Mouse (Mus musculus) stomach, embryonic 15.5 days (tissue): ENCODE results near the gene Hmgb1. TPM values are rescaled to one million over a fixed set of nuclear protein-coding genes. Genes with fewer than 3 reads are reported as not detected.

Source experiments
- ATAC-seq: fragments of 200-750 bp; cut with Nextera tagmentation; 2 replicates; pipeline ENCODE4 v1.8.0; 2017; ENCODE audit warnings: low read depth, moderate number of reproducible peaks, moderate TSS enrichment; ENCODE audit not compliant: insufficient read depth, low FRiP score
- H3K27ac ChIP-seq: fragments of 300-500 bp; sonication (generic); 2 replicates; pipeline ENCODE4 v1.5.1; 2015; ENCODE audit warnings: mild to moderate bottlenecking, inconsistent platforms
- H3K27me3 ChIP-seq: fragments of 300-500 bp; sonication (generic); replicated peaks from 2 replicates; pipeline ENCODE4 v1.6.1; 2015; ENCODE audit warnings: inconsistent platforms
- H3K36me3 ChIP-seq: fragments of 300-500 bp; sonication (generic); 2 replicates; pipeline ENCODE4 v1.6.1; 2015; ENCODE audit warnings: inconsistent platforms
- H3K4me1 ChIP-seq: fragments of 300-500 bp; sonication (generic); 2 replicates; pipeline ENCODE4 v1.6.1; 2015; ENCODE audit warnings: inconsistent platforms
- H3K4me2 ChIP-seq: fragments of 300-500 bp; sonication (generic); 2 replicates; pipeline ENCODE4 v1.6.1; 2015; ENCODE audit warnings: mild to moderate bottlenecking, inconsistent platforms
- H3K4me3 ChIP-seq: fragments of 300-500 bp; sonication (generic); replicated peaks from 2 replicates; pipeline ENCODE4 v1.5.1; 2015; ENCODE audit warnings: inconsistent platforms
- H3K9ac ChIP-seq: fragments of 300-500 bp; sonication (generic); 2 replicates; pipeline ENCODE4 v1.6.1; 2015; ENCODE audit warnings: inconsistent platforms
- H3K9me3 ChIP-seq: fragments of 300-500 bp; sonication (generic); 2 replicates; pipeline ENCODE4 v1.6.1; 2016; ENCODE audit warnings: inconsistent platforms
- WGBS: fragments of 180-500 bp; shearing (Covaris S2); methylation state at CpG from one replicate; pipeline ENCODE4 v1.1.7; 2015; 5-methylcytosine and 5-hydroxymethylcytosine counted together
- polyA plus RNA-seq: library from polyadenylated mRNA; unstranded; fragments of >200 nt; fragmentation: Nextera tagmentation; extraction: Ambion mirVana; gene quantifications from 2 replicates; pipeline ENCODE4 v1.2.1, GENCODE M21; 2015

The Hmgb1 gene
- polyA plus RNA-seq, 1 experiment from 2014 or later, result 1,237 TPM

- Histone ChIP-seq H3K4me2 (no peak overlapping the region), H3K27ac (no peak overlapping the region), H3K9ac (no peak overlapping the region), H3K27me3 (no peaks in the 10 kb centered on the region), H3K36me3 (no peaks in the 10 kb centered on the region), H3K4me3 (no peak overlapping the region), H3K9me3 (no peaks in the 10 kb centered on the region), H3K4me1 (peaks cover 7% of the 10 kb centered on the region)
- 76% methylated on average over 3 of the region's 3 CpGs for WGBS
- no peak for ATAC-seq
Observed at GRCm38 (mm10) chr5:149009111-149009510, 175.2 kb downstream of the Hmgb1 start.

- no peak overlapping the region; the same call in 1 of the 2 replicates for H3K9ac ChIP-seq
- no peaks in the 10 kb centered on the region for H3K36me3 ChIP-seq
- ATAC-seq, result peak; percentile 6; the same call in 1 of the 2 replicates
- peak overlapping the region; percentile 80 for H3K27ac ChIP-seq
- 45% methylated on average over 5 of the region's 5 CpGs for WGBS
- H3K9me3 ChIP-seq, result no peaks in the 10 kb centered on the region
- H3K4me1 ChIP-seq, result peaks cover 12% of the 10 kb centered on the region
- H3K4me3 ChIP-seq, result peak overlapping the region; percentile 11; the same call in 1 of the 2 replicates
- peak overlapping the region; percentile 68 for H3K4me2 ChIP-seq
- no peaks in the 10 kb centered on the region for H3K27me3 ChIP-seq
Observed at GRCm38 (mm10) chr5:149007295-149007646, 177.0 kb downstream of the Hmgb1 start.

GRCm38 (mm10) chr5:149006362-149007294 is 177.7 kb downstream of the Hmgb1 start:
- Histone ChIP-seq H3K4me3 (peak overlapping the region; percentile 23), H3K9ac (peak overlapping the region; percentile 14; the same call in 1 of the 2 replicates), H3K27ac (peak overlapping the region; percentile 80), H3K27me3 (no peaks in the 10 kb centered on the region), H3K9me3 (no peaks in the 10 kb centered on the region), H3K4me2 (peak overlapping the region; percentile 68), H3K36me3 (no peaks in the 10 kb centered on the region), H3K4me1 (peaks cover 12% of the 10 kb centered on the region)
- WGBS, result 10% methylated on average over 26 of the region's 26 CpGs
- ATAC-seq, result peak; percentile 78

GRCm38 (mm10) chr5:149005701-149006361 is 178.5 kb downstream of the Hmgb1 start:
- peak overlapping the region; percentile 23; the same call in 1 of the 2 replicates for H3K4me3 ChIP-seq
- H3K27me3 ChIP-seq, result no peaks in the 10 kb centered on the region
- no peaks in the 10 kb centered on the region for H3K9me3 ChIP-seq
- no peak overlapping the region for H3K9ac ChIP-seq
- ATAC-seq, result no peak
- peak overlapping the region; percentile 78 for H3K27ac ChIP-seq
- 57% methylated on average over 9 of the region's 9 CpGs for WGBS
- peak overlapping the region; percentile 68 for H3K4me2 ChIP-seq
- H3K36me3 ChIP-seq, result no peaks in the 10 kb centered on the region
- peaks cover 12% of the 10 kb centered on the region for H3K4me1 ChIP-seq

GRCm38 (mm10) chr5:149005083-149005482 is 179.2 kb downstream of the Hmgb1 start:
- H3K9me3 ChIP-seq, result no peaks in the 10 kb centered on the region
- H3K9ac ChIP-seq, result no peak overlapping the region
- no peak overlapping the region for H3K4me2 ChIP-seq
- no peak overlapping the region for H3K4me3 ChIP-seq
- no peak for ATAC-seq
- H3K36me3 ChIP-seq, result no peaks in the 10 kb centered on the region
- no peak overlapping the region for H3K27ac ChIP-seq
- 43% methylated on average over 9 of the region's 9 CpGs for WGBS
- no peaks in the 10 kb centered on the region for H3K27me3 ChIP-seq
- H3K4me1 ChIP-seq, result peaks cover 12% of the 10 kb centered on the region

- H3K9ac ChIP-seq, result no peak overlapping the region
- no peaks in the 10 kb centered on the region for H3K27me3 ChIP-seq
- 40% methylated on average over 2 of the region's 2 CpGs for WGBS
- H3K4me1 ChIP-seq, result peaks cover 12% of the 10 kb centered on the region
- H3K27ac ChIP-seq, result no peak overlapping the region
- no peaks in the 10 kb centered on the region for H3K36me3 ChIP-seq
- no peak overlapping the region for H3K4me2 ChIP-seq
- no peak overlapping the region for H3K4me3 ChIP-seq
- no peak for ATAC-seq
- no peaks in the 10 kb centered on the region for H3K9me3 ChIP-seq
Observed at GRCm38 (mm10) chr5:149003137-149003536, 181.2 kb downstream of the Hmgb1 start.

GRCm38 (mm10) chr5:149002803-149003115 is 181.5 kb downstream of the Hmgb1 start:
- no peaks in the 10 kb centered on the region for H3K27me3 ChIP-seq
- 68% methylated on average over 6 of the region's 6 CpGs for WGBS
- no peaks in the 10 kb centered on the region for H3K9me3 ChIP-seq
- peak overlapping the region; percentile 11; the same call in 1 of the 2 replicates for H3K4me2 ChIP-seq
- peak overlapping the region; percentile 73; the same call in 1 of the 2 replicates for H3K27ac ChIP-seq
- no peaks in the 10 kb centered on the region for H3K36me3 ChIP-seq
- no peak for ATAC-seq
- H3K9ac ChIP-seq, result no peak overlapping the region
- H3K4me3 ChIP-seq, result no peak overlapping the region
- peaks cover 12% of the 10 kb centered on the region for H3K4me1 ChIP-seq

GRCm38 (mm10) chr5:149002034-149002802 is 182.1 kb downstream of the Hmgb1 start:
- Histone ChIP-seq H3K4me1 (peaks cover 9% of the 10 kb centered on the region), H3K4me2 (peak overlapping the region; percentile 11; the same call in 1 of the 2 replicates), H3K27ac (peak overlapping the region; percentile 73), H3K27me3 (no peaks in the 10 kb centered on the region), H3K9ac (no peak overlapping the region), H3K36me3 (no peaks in the 10 kb centered on the region), H3K9me3 (no peaks in the 10 kb centered on the region), H3K4me3 (no peak overlapping the region)
- ATAC-seq, result no peak
- 44% methylated on average over 20 of the region's 20 CpGs for WGBS

GRCm38 (mm10) chr5:148999802-149000201 is 184.5 kb downstream of the Hmgb1 start:
- Histone ChIP-seq H3K27me3 (no peaks in the 10 kb centered on the region), H3K4me3 (no peak overlapping the region), H3K27ac (no peak overlapping the region), H3K9ac (no peak overlapping the region), H3K4me2 (no peak overlapping the region), H3K4me1 (peaks cover 6% of the 10 kb centered on the region; the same call in 1 of the 2 replicates), H3K36me3 (no peaks in the 10 kb centered on the region), H3K9me3 (no peaks in the 10 kb centered on the region)
- WGBS, result 84% methylated on average over 7 of the region's 7 CpGs
- no peak for ATAC-seq

- ATAC-seq, result no peak
- no peak overlapping the region for H3K9ac ChIP-seq
- no peaks in the 10 kb centered on the region for H3K36me3 ChIP-seq
- no peak overlapping the region for H3K27ac ChIP-seq
- H3K27me3 ChIP-seq, result no peaks in the 10 kb centered on the region
- H3K4me2 ChIP-seq, result no peak overlapping the region
- peaks cover 7% of the 10 kb centered on the region; the same call in 1 of the 2 replicates for H3K4me1 ChIP-seq
- no peak overlapping the region for H3K4me3 ChIP-seq
- WGBS, result 77% methylated on average over 14 of the region's 14 CpGs
- H3K9me3 ChIP-seq, result no peaks in the 10 kb centered on the region
Observed at GRCm38 (mm10) chr5:148998512-148998911, 185.8 kb downstream of the Hmgb1 start.

GRCm38 (mm10) chr5:148996709-148997037 is 187.6 kb downstream of the Hmgb1 start:
- Histone ChIP-seq H3K4me1 (0 out of 2 replicates have a peak, but pooled peaks cover 2% of the 10 kb centered on the region), H3K4me2 (no peak overlapping the region), H3K27me3 (no peaks in the 10 kb centered on the region), H3K36me3 (no peaks in the 10 kb centered on the region), H3K9ac (no peak overlapping the region), H3K9me3 (no peaks in the 10 kb centered on the region), H3K27ac (no peak overlapping the region), H3K4me3 (no peak overlapping the region)
- WGBS, result 66% methylated on average over 4 of the region's 4 CpGs
- ATAC-seq, result no peak
